Mouse (Mus musculus) layer of hippocampus, postnatal 10 days (tissue): ENCODE results near the gene Stx8. TPM values are rescaled to one million over a fixed set of nuclear protein-coding genes. Genes with fewer than 3 reads are reported as not detected.

Experiments
- DNase-seq, 2 experiments: peaks; one replicate each; pipeline ENCODE4 v3.0.0; 2021; ENCODE audit warnings: low spot score in 2 of 2
- total RNA-seq, 2 experiments: library from RNA; stranded (reverse); gene quantifications; 2 replicates each; pipeline ENCODE4 v1.2.3; 2021

Gene Stx8
- total RNA-seq, 2 experiments from 2014 or later: 27.2 to 37.8 TPM

- no peak for DNase-seq
Measured at GRCm38 (mm10) chr11:68144235-68145065, 178.5 kb downstream of the Stx8 start.

- peak; percentile 26 to 35 for DNase-seq
Measured at GRCm38 (mm10) chr11:68145066-68145585, 179.1 kb downstream of the Stx8 start.

GRCm38 (mm10) chr11:68145586-68146455 is 179.8 kb downstream of the Stx8 start:
- DNase-seq: peak; percentile 29 to 52

- DNase-seq: no peak
Measured at GRCm38 (mm10) chr11:68146456-68146851, 180.5 kb downstream of the Stx8 start.

GRCm38 (mm10) chr11:68150938-68151337 is 184.9 kb downstream of the Stx8 start:
- no peak for DNase-seq

- DNase-seq: no peak
Measured at GRCm38 (mm10) chr11:68155821-68156220, 189.8 kb downstream of the Stx8 start.

- DNase-seq: no peak
Measured at GRCm38 (mm10) chr11:68158166-68158565, 192.2 kb downstream of the Stx8 start.

- DNase-seq: no peak
Measured at GRCm38 (mm10) chr11:68159867-68160266, 193.9 kb downstream of the Stx8 start.

GRCm38 (mm10) chr11:68164408-68164807 is 198.4 kb downstream of the Stx8 start:
- DNase-seq: no peak

GRCm38 (mm10) chr11:68168427-68168826 is 202.4 kb downstream of the Stx8 start:
- DNase-seq: no peak

- DNase-seq: no peak
Measured at GRCm38 (mm10) chr11:68171973-68172647, 206.1 kb downstream of the Stx8 start.

- DNase-seq: no peak
Measured at GRCm38 (mm10) chr11:68172648-68173045, 206.7 kb downstream of the Stx8 start.

GRCm38 (mm10) chr11:68176550-68176949 is 210.6 kb downstream of the Stx8 start:
- no peak for DNase-seq

GRCm38 (mm10) chr11:68177415-68177814 is 211.4 kb downstream of the Stx8 start:
- DNase-seq: no peak

- no peak for DNase-seq
Measured at GRCm38 (mm10) chr11:68185647-68186046, 219.7 kb downstream of the Stx8 start.

- DNase-seq: no peak
Measured at GRCm38 (mm10) chr11:68187242-68187641, 221.2 kb downstream of the Stx8 start.

- DNase-seq: no peak
Measured at GRCm38 (mm10) chr11:68188695-68189201, 222.8 kb downstream of the Stx8 start.

GRCm38 (mm10) chr11:68190849-68191248 is 224.9 kb downstream of the Stx8 start:
- no peak for DNase-seq

GRCm38 (mm10) chr11:68195168-68195567 is 229.2 kb downstream of the Stx8 start:
- no peak for DNase-seq

GRCm38 (mm10) chr11:68195693-68196176 is 229.7 kb downstream of the Stx8 start:
- DNase-seq: peak in 1 of 2 experiments; percentile 35

- DNase-seq: peak; percentile 35 to 43
Measured at GRCm38 (mm10) chr11:68196566-68196965, 230.6 kb downstream of the Stx8 start.
